Mouse (Mus musculus): ENCODE measurements around the gene Ccdc184. TPM values are rescaled to one million over a fixed set of nuclear protein-coding genes. Genes with fewer than 3 reads are reported as not detected.

Gene Ccdc184
- polyA plus RNA-seq, 1 experiment from 2014 or later: 8.7 TPM

DNA sequence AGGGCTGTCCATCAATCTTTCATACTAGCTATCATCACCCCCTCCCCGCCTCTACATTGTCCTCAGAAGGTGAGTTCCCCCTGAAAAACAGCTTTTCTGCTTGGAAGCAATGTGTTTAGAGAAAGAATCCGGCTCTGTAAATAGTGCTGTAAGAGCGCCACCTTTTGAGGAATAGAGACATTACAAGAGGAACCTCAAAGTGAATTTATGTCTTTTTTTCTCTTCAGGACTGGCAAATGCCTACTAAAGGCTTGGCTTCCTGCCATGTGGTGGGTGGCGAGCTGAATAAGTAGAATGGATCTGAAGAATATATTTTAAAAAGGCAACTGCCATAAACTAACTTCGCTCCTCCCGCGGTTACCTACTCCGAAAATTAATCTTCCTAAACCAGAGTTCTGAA, 6.9 kb downstream of the Ccdc184 start:
- H3K27ac ChIP-seq (ENCODE audit: low read depth, low read length): no peak overlapping the region
- H3K27me3 ChIP-seq (ENCODE audit: control insufficient read depth, insufficient read depth, low read length): peaks cover 11% of the 10 kb centered on the region
- 42% methylated on average over 8 of the region's 8 CpGs for WGBS
- H3K4me1 ChIP-seq (replicated peaks; ENCODE audit: control insufficient read depth, insufficient read depth, low read length): peaks cover 7% of the 10 kb centered on the region; the same call in 1 of the 2 replicates
- no peaks in the 10 kb centered on the region for H3K36me3 ChIP-seq (ENCODE audit: control insufficient read depth, insufficient read depth, low read length)
- H3K4me2 ChIP-seq (ENCODE audit: low read depth, low read length, severe bottlenecking): no peak overlapping the region
- no peaks in the 10 kb centered on the region for H3K9me3 ChIP-seq (ENCODE audit: control insufficient read depth, low read length)
- ATAC-seq (replicated peaks; ENCODE audit: low FRiP score) (no peak; the same call in 1 of the 2 replicates), DNase-seq (ENCODE audit: low spot score) (no peak)
- H3K9ac ChIP-seq (ENCODE audit: low read length): no peak overlapping the region
- H3K4me3 ChIP-seq (ENCODE audit: low read depth, low read length): no peak overlapping the region

DNA sequence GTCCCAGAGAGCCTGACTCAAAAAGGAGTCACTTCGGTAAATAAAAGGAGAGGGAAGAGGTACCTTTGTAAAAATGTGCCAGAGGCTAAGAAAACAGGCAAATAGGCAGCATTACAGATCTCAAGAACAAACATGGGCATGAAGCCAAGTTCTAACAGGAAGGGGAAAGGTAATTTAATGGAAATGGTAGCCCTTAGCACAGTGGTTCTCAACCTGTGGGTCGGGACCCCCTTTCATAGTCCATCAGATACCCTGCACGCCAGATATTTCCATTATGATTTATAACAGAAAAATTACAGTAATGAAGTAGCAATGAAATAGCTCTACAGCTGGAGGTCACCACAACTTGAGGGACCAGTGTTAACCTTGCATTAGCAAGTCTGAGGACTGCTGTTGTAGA, 10.4 kb downstream of the Ccdc184 start:
- Histone ChIP-seq H3K36me3 (ENCODE audit: control insufficient read depth, insufficient read depth, low read length) (no peaks in the 10 kb centered on the region), H3K4me1 (replicated peaks; ENCODE audit: control insufficient read depth, insufficient read depth, low read length) (peaks cover 6% of the 10 kb centered on the region), H3K9ac (ENCODE audit: low read length) (no peak overlapping the region), H3K4me3 (ENCODE audit: low read depth, low read length) (no peak overlapping the region), H3K4me2 (ENCODE audit: low read depth, low read length, severe bottlenecking) (no peak overlapping the region), H3K9me3 (ENCODE audit: control insufficient read depth, low read length) (no peaks in the 10 kb centered on the region), H3K27me3 (ENCODE audit: control insufficient read depth, insufficient read depth, low read length) (no peaks in the 10 kb centered on the region; the same call in 1 of the 2 replicates), H3K27ac (ENCODE audit: low read depth, low read length) (no peak overlapping the region)
- 84% methylated on average over 3 of the region's 3 CpGs for WGBS
- no peak for ATAC-seq (replicated peaks; ENCODE audit: low FRiP score)
- DNase-seq (ENCODE audit: low spot score): no peak

DNA sequence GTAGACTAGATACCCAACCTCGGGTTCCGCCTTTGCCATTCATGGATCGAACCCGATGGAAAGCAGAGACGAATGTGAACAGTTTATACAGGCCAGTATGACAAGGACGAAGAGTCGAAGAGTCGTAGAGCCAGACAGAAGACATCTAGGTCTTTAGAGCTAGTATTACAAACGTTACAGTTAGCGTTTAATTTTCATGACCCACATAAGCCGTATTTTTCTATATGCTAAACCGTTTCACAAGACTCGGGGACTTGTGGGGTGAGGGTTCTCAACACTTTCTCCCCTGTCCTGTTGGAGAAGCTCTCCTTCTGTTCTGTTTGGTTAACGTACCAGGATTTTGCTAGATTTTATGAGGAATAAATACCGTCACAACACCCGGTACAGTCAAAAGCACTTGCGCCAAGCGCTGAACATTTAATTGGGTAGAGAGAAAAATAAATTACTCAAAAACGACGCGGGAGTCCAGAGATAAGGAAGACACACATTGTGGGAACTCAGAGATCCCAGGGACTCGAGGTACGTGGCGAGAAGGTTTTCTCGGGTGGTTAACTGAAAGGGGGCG, 13.7 kb downstream of the Ccdc184 start:
- ATAC-seq (replicated peaks; ENCODE audit: low FRiP score): no peak
- 4% methylated on average over 26 of the region's 26 CpGs for WGBS
- H3K36me3 ChIP-seq (ENCODE audit: control insufficient read depth, insufficient read depth, low read length): no peaks in the 10 kb centered on the region
- DNase-seq (ENCODE audit: low spot score): no peak
- peaks cover 4% of the 10 kb centered on the region for H3K4me1 ChIP-seq (replicated peaks; ENCODE audit: control insufficient read depth, insufficient read depth, low read length)
- peak overlapping the region; percentile 73 for H3K4me2 ChIP-seq (ENCODE audit: low read depth, low read length, severe bottlenecking)
- H3K27ac ChIP-seq (ENCODE audit: low read depth, low read length): no peak overlapping the region
- H3K9ac ChIP-seq (ENCODE audit: low read length): peak overlapping the region; percentile 56
- no peaks in the 10 kb centered on the region; the same call in 1 of the 2 replicates for H3K27me3 ChIP-seq (ENCODE audit: control insufficient read depth, insufficient read depth, low read length)
- peak overlapping the region; percentile 47 for H3K4me3 ChIP-seq (ENCODE audit: low read depth, low read length)
- H3K9me3 ChIP-seq (ENCODE audit: control insufficient read depth, low read length): no peaks in the 10 kb centered on the region

DNA sequence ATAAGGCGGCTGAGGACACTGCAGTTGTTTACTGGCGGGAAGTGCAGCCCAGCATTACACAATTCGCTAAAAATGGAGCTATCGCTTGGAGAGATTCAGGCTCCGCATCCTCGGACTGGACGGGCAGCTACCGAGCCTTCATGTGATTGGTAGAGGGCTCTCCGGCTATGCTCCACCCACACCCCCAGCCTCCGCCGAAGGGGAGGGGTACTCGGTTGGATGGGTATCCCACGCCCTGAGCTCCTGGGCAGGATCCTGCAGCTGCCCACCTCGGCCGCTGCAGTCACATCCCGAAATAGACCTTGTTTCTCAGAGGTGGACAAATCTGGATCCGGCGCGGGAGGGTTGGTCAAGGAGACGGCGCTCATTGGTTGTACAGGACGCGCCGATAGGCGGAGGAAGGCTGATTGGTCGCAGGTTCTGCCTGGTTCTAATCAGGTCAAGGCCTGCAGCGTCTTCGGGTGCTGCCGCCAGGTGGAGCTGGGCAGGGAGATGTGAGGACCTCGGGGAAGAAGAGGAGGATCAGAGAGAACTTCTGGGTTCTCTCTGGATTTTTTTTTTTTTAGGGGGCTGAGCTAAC, 14.3 kb downstream of the Ccdc184 start:
- under 1% methylated on average over 30 of the region's 30 CpGs for WGBS
- Histone ChIP-seq H3K27ac (ENCODE audit: low read depth, low read length) (no peak overlapping the region; the same call in 1 of the 2 replicates), H3K4me3 (ENCODE audit: low read depth, low read length) (peak overlapping the region; percentile 47), H3K36me3 (ENCODE audit: control insufficient read depth, insufficient read depth, low read length) (no peaks in the 10 kb centered on the region), H3K9ac (ENCODE audit: low read length) (peak overlapping the region; percentile 56), H3K27me3 (ENCODE audit: control insufficient read depth, insufficient read depth, low read length) (no peaks in the 10 kb centered on the region; the same call in 1 of the 2 replicates), H3K4me2 (ENCODE audit: low read depth, low read length, severe bottlenecking) (peak overlapping the region; percentile 73), H3K9me3 (ENCODE audit: control insufficient read depth, low read length) (no peaks in the 10 kb centered on the region), H3K4me1 (replicated peaks; ENCODE audit: control insufficient read depth, insufficient read depth, low read length) (peaks cover 4% of the 10 kb centered on the region)
- DNase-seq (ENCODE audit: low spot score) (peak; percentile 95), ATAC-seq (replicated peaks; ENCODE audit: low FRiP score) (peak; percentile 98)

DNA sequence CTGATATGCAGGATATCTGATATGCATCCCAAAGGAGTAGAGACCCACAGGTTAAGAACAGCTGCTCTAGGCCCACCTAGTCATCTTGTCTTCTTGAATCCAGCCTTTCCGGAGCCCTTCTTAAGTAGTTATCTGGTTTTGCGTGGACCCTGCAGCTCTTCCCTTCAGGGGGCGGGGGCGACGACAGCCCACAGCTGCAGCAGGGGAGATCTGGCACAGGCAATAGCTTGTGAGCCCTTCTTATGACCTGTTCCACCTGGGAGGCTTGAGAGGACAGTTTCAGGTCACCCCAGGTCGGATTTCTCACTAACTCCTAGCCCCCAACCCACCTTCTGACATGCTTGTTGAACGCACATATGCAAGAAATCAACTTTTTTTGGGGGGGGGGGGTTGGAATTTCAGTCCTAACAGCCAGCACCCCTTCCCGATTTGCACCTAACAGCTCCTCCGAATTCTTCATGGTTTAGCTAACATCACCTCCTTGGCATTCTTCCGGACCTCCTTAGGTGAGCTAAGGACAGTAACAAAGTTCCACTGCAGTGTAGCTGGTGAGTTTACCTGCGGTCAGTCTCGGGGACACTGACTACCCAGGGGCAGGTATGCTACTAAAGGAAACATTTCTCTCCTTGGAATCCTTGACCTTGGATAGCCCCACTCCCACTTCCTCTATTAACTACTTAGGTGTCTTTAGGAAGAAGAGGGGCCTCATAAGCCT, 15.1 kb downstream of the Ccdc184 start:
- no peak overlapping the region for H3K9ac ChIP-seq (ENCODE audit: low read length)
- H3K36me3 ChIP-seq (ENCODE audit: control insufficient read depth, insufficient read depth, low read length): no peaks in the 10 kb centered on the region
- WGBS: 71% methylated on average over 12 of the region's 12 CpGs
- no peak overlapping the region for H3K4me3 ChIP-seq (ENCODE audit: low read depth, low read length)
- no peak overlapping the region for H3K27ac ChIP-seq (ENCODE audit: low read depth, low read length)
- DNase-seq (ENCODE audit: low spot score) (peak; percentile 50), ATAC-seq (replicated peaks; ENCODE audit: low FRiP score) (peak; percentile 11; the same call in 1 of the 2 replicates)
- no peaks in the 10 kb centered on the region; the same call in 1 of the 2 replicates for H3K27me3 ChIP-seq (ENCODE audit: control insufficient read depth, insufficient read depth, low read length)
- peaks cover 4% of the 10 kb centered on the region for H3K4me1 ChIP-seq (replicated peaks; ENCODE audit: control insufficient read depth, insufficient read depth, low read length)
- H3K9me3 ChIP-seq (ENCODE audit: control insufficient read depth, low read length): no peaks in the 10 kb centered on the region
- no peak overlapping the region for H3K4me2 ChIP-seq (ENCODE audit: low read depth, low read length, severe bottlenecking)

DNA sequence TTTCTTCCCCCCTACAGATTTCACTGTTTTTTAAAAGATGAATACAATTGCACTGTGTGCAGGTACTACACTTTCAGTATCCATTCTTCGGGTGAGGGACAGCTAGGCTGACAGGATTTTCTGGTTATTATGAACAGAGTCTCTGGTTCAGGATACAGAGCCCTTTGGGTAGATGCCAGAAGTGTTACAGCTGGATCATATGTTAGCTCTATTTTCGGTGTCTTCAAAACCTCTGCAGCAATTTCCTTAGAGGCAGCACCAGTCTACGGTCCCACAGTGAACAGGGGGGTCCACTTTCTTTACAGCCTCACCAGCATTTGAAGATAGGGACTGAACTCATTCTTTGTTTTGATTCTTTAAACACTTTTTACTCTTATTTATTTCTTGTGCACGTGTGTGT, 17.5 kb downstream of the Ccdc184 start:
- H3K4me1 ChIP-seq (replicated peaks; ENCODE audit: control insufficient read depth, insufficient read depth, low read length): peaks cover 4% of the 10 kb centered on the region
- H3K9ac ChIP-seq (ENCODE audit: low read length): no peak overlapping the region
- no peaks in the 10 kb centered on the region for H3K36me3 ChIP-seq (ENCODE audit: control insufficient read depth, insufficient read depth, low read length)
- no peaks in the 10 kb centered on the region; the same call in 1 of the 2 replicates for H3K27me3 ChIP-seq (ENCODE audit: control insufficient read depth, insufficient read depth, low read length)
- H3K4me3 ChIP-seq (ENCODE audit: low read depth, low read length): no peak overlapping the region
- H3K27ac ChIP-seq (ENCODE audit: low read depth, low read length): no peak overlapping the region
- H3K9me3 ChIP-seq (ENCODE audit: control insufficient read depth, low read length): no peaks in the 10 kb centered on the region
- no peak overlapping the region for H3K4me2 ChIP-seq (ENCODE audit: low read depth, low read length, severe bottlenecking)
- ATAC-seq (replicated peaks; ENCODE audit: low FRiP score) (no peak), DNase-seq (ENCODE audit: low spot score) (no peak)
- 78% methylated on average over 4 of the region's 4 CpGs for WGBS

DNA sequence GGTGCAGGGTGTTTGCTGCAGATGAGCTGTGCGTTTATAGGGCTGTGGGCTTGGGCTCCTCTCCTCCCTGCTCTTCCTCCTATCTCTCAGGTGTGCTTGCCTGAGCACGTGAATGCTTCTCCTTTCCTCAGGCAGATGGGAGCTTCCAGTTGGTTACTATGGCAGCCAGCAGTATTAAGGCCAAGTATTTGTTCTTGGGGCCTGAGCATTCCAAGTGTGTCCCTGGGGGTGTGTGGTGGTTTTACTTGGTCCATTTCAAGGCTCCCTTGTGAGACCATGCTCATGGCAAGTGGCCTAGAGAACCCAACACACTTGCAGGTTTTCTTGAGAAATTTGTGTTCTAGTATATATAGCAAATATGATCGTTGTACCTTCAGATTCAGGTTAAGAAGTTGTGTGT, 28.5 kb downstream of the Ccdc184 start, which contains the start of gene Olfr288:
TSS of gene Olfr288 (minus strand) at position 101 of the 400 bp plus-strand sequence.
- 77% methylated on average over 3 of the region's 3 CpGs for WGBS
- Histone ChIP-seq H3K4me2 (ENCODE audit: low read depth, low read length, severe bottlenecking) (no peak within 1 kb of the TSS), H3K9ac (ENCODE audit: low read length) (no peak within 1 kb of the TSS), H3K4me3 (ENCODE audit: low read depth, low read length) (no peak within 1 kb of the TSS), H3K27me3 (ENCODE audit: control insufficient read depth, insufficient read depth, low read length) (no peaks in the 10 kb centered on the region), H3K27ac (ENCODE audit: low read depth, low read length) (no peak within 1 kb of the TSS), H3K4me1 (replicated peaks; ENCODE audit: control insufficient read depth, insufficient read depth, low read length) (no peaks in the 10 kb centered on the region), H3K9me3 (ENCODE audit: control insufficient read depth, low read length) (no peaks in the 10 kb centered on the region), H3K36me3 (ENCODE audit: control insufficient read depth, insufficient read depth, low read length) (no peaks in the 10 kb centered on the region)
- DNase-seq (ENCODE audit: low spot score): no peak
- ATAC-seq (replicated peaks; ENCODE audit: low FRiP score): no peak

DNA sequence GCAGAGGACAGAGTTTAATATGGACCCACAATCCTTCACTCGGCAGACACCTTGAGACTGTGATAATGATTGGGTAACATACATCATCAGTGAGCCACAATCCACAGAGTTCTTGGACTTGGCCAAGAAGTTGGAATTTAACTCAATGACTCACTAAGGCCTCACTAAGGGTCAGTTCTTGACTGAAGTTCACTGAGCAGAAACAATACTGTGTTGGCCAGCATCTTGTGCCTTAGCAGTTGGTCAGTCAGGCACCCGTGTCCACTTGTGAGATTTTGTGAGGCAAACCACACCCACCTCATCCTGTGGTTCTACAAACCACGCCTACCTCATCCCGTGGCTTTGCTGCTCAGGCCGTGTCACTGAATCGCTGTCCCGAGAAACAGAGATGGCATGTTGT, 42.7 kb downstream of the Ccdc184 start:
- H3K4me3 ChIP-seq (ENCODE audit: low read depth, low read length): no peak overlapping the region
- no peak overlapping the region for H3K27ac ChIP-seq (ENCODE audit: low read depth, low read length)
- no peaks in the 10 kb centered on the region for H3K36me3 ChIP-seq (ENCODE audit: control insufficient read depth, insufficient read depth, low read length)

More for the DNA sequence above, 42.7 kb downstream of the Ccdc184 start:
- Histone ChIP-seq H3K9ac (ENCODE audit: low read length) (no peak overlapping the region), H3K4me1 (replicated peaks; ENCODE audit: control insufficient read depth, insufficient read depth, low read length) (no peaks in the 10 kb centered on the region), H3K9me3 (ENCODE audit: control insufficient read depth, low read length) (no peaks in the 10 kb centered on the region), H3K4me2 (ENCODE audit: low read depth, low read length, severe bottlenecking) (no peak overlapping the region), H3K27me3 (ENCODE audit: control insufficient read depth, insufficient read depth, low read length) (no peaks in the 10 kb centered on the region)
- ATAC-seq (replicated peaks; ENCODE audit: low FRiP score): no peak
- DNase-seq (ENCODE audit: low spot score): no peak
- WGBS: 82% methylated on average over 7 of the region's 7 CpGs
